Mouse (Mus musculus) gastrocnemius, postnatal 10 days (tissue): ENCODE data around the gene Gm48551. TPM values are rescaled to one million over a fixed set of nuclear protein-coding genes. Genes with fewer than 3 reads are reported as not detected.

Source experiments
- DNase-seq: peaks from one replicate; pipeline ENCODE4 v3.0.0; 2021; ENCODE audit warnings: mixed read lengths
- microRNA-seq, 2 experiments: library from miRNA; unstranded; fragments of <30 nt; microRNA quantifications; one replicate each; pipeline ENCODE4 v1.2.0; 2021
- total RNA-seq, 2 experiments: library from RNA; stranded (reverse); gene quantifications; 2 replicates each; pipeline ENCODE4 v1.2.3; 2021

The Gm48551 gene
- total RNA-seq, 2 experiments from 2014 or later: 0.40 to 0.45 TPM

DNA sequence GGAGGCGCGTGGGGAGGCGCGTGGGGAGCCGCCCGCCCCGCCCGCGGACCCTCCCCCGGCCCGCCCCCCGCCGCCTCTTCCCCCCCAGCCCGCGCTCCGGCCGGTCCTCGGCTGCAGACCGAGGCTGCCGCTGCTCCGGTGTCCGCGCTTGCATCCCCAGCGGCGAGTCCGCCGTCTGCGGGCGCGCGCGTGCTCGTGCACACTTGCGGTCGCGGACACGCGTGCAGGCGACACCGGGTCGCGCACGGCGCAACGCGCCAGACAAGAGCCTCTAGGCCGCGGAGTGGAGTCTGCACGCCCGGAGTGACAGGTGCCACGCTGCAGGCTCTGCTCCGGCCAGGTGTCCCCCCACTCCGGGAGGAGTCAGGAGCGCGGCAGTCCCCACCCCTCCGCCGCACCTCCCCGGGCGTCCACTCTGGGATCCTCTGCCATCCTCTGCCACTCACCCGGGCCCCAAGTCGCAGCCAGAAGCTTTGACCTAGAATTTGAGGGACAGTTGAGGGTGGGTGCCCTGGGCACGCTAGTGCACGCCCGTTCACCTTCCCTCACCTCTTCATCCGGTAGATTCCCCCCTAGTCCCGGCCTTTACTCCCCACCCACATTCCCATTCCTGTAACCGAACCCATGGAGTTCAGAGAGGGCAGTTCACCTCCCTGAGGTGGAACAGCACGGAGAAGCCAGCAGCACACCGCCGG is 46.7 kb downstream of the Gm48551 start:
- peak; percentile 69 for DNase-seq

DNA sequence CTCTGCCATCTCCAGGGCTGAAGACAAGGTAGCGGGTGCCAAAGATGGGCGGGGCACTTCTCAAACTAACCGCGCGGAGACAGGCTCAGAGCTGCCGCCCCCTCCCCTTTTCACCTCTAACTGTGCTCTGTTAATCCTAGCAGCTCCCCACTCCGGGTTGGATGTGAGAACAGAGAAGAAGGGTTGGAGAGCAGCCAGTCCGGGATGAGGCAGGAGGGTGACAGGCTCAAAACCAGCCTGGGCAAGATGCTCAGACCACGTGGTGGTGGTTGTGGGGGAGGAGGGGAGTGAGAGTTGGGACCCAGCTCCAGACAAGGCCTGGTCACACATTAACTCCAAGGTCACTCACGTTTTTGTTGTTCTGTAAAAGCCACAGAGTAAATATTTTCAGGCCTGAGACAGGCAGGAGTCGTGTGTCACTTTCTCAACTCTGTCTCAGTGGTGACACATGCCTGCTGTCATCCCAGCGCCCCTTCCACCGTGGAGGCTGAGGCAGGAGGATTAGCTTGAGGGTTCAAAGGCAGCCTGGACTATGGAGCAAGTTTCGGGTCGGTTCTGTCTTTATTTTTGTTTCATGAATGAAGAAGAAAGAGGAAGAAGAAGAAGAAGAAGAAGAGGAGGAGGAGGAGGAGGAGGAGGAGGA is 47.4 kb downstream of the Gm48551 start:
- peak; percentile 36 for DNase-seq

- peak; percentile 28 for DNase-seq
Measured at GRCm38 (mm10) chr10:81432169-81432867, 48.1 kb downstream of the Gm48551 start.

GRCm38 (mm10) chr10:81432868-81433262 is 48.6 kb downstream of the Gm48551 start:
- peak; percentile 88 for DNase-seq

DNA sequence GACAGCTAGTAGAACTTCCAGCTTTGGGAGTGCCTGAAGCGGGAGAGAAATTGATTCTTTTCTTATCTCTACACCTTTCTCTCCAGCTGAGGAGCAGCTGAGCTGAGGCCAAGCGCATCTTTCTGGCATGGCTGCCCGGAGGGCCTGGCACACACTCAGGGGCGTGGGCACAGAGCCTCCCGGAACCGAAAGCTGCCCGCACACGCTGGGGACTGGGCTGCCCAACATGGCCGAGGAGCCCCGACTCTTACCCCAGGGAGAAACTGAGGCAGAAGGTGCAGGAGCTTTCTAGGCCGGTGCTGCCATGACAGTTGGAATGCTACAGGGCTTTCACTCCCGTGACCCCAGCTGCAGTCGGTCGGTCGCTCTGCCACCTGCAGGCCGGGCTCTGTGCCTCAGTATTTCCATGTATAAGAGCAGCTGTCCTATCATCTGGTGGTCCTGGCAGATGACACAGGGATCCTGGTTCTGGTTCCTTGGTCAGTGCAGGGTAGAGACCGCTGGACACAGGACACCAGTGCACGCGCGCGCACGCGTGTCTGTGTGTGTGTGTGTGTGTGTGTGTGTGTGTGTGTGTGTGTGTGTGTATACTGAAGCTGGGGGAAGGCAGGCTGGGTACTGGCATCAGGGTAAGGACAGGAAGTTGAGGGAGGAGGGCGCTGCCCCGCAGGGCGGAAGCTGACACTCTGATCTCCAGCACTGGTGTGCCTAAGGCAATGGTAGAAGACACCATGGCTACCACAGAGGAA is 49.4 kb downstream of the Gm48551 start:
- peak; percentile 49 for DNase-seq

- DNase-seq: no peak
Measured at GRCm38 (mm10) chr10:81434361-81435263, 50.3 kb downstream of the Gm48551 start.

GRCm38 (mm10) chr10:81435436-81435835 is 51.2 kb downstream of the Gm48551 start:
- peak; percentile 85 for DNase-seq

DNA sequence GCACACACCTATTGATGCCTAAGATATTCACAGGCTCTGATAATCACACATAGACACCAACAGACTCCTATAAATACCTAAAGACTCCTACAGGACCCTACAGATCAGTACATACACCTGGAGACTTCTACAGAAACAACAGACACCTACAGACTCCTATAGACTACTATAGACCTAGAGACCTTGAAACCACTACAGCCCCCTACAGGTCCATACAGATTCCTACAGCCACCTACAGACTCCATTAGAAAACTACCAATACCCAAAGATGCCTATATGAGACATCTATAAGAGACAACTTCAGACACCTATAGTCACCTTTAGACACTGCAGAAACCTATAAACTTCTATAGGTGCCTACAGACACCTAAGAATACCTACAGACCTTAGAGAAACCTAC is 56.8 kb downstream of the Gm48551 start:
- no peak for DNase-seq

Small RNA genes lying within 50 kb of the gene (microRNA-seq; reads per million reads assigned to microRNA genes)
- gene Mir1191b: 1.3 to 1.6 reads per million in 2 experiments
- 0 reads per million in 2 experiments for gene Mir6913

Other genes with a start within 250 kb of the Gm48551 start
- 10 to 100 TPM; 29.2 to 35.9 TPM for gene Zbtb7a, start 249.2 kb upstream of the Gm48551 start, total RNA-seq
- 10 to 100 TPM; 10.7 to 13.8 TPM for gene Pias4, start 216.5 kb upstream of the Gm48551 start, total RNA-seq
- gene Eef2, start 207.8 kb upstream of the Gm48551 start, total RNA-seq: 1,000 to 10,000 TPM in 1 of 2 experiments, 100 to 1,000 TPM in 1; 974 to 1,018 TPM
- gene Dapk3, start 201.5 kb upstream of the Gm48551 start, total RNA-seq: 10 to 100 TPM; 29.8 to 30.4 TPM
- gene 4930442H23Rik, start 200.6 kb upstream of the Gm48551 start, total RNA-seq: not detected
- 1 to 10 TPM; 1.7 to 1.8 TPM for gene Nmrk2, start 182.4 kb upstream of the Gm48551 start, total RNA-seq
- under 1 TPM; 0.40 to 0.43 TPM for gene Atcay, start 153.6 kb upstream of the Gm48551 start, total RNA-seq
- 1 to 10 TPM; 2.1 to 3.5 TPM for gene Zfr2, start 151.3 kb upstream of the Gm48551 start, total RNA-seq
- gene Matk, start 131.5 kb upstream of the Gm48551 start, total RNA-seq: 1 to 10 TPM in 1 of 2 experiments, under 1 TPM in 1; 0.70 to 1.3 TPM
- 100 to 1,000 TPM in 1 of 2 experiments, 10 to 100 TPM in 1; 93.7 to 108 TPM for gene Mrpl54, start 117.5 kb upstream of the Gm48551 start, total RNA-seq
- 10 to 100 TPM; 61.6 to 63.5 TPM for gene Apba3, start 117.5 kb upstream of the Gm48551 start, total RNA-seq
- under 1 TPM; 0.14 to 0.36 TPM for gene Tjp3, start 92.9 kb upstream of the Gm48551 start, total RNA-seq
- 10 to 100 TPM; 24.0 to 30.8 TPM for gene Pip5k1c, start 91.5 kb upstream of the Gm48551 start, total RNA-seq
- gene Cactin, start 63.4 kb upstream of the Gm48551 start, total RNA-seq: 10 to 100 TPM; 11.0 to 14.5 TPM
- 1 to 10 TPM; 2.3 to 3.8 TPM for gene Tbxa2r, start 55.7 kb upstream of the Gm48551 start, total RNA-seq
- gene Gipc3, start 41.2 kb upstream of the Gm48551 start, total RNA-seq: 1 to 10 TPM in 1 of 2 experiments, under 1 TPM in 1; 0.96 to 1.3 TPM
- gene Hmg20b, start 34.0 kb upstream of the Gm48551 start, total RNA-seq: 10 to 100 TPM; 26.8 to 41.9 TPM
- gene Mfsd12, start 27.0 kb upstream of the Gm48551 start, total RNA-seq: 1 to 10 TPM; 4.5 to 7.5 TPM
- gene 4930404N11Rik, start 18.6 kb upstream of the Gm48551 start, total RNA-seq: 1 to 10 TPM in 1 of 2 experiments, under 1 TPM in 1; 0.85 to 1.4 TPM
- 10 to 100 TPM; 17.6 to 24.1 TPM for gene Fzr1, start 6.0 kb upstream of the Gm48551 start, total RNA-seq
- gene Dohh, start within 50 bp of the Gm48551 start, total RNA-seq: 10 to 100 TPM; 40.3 to 46.7 TPM
- gene Gm48552, start 4.5 kb downstream of the Gm48551 start, total RNA-seq: 1 to 10 TPM in 1 of 2 experiments, under 1 TPM in 1; 0.33 to 2.0 TPM
- under 1 TPM in 1 of 2 experiments, not detected in 1; 0.65 TPM for gene Smim24, start 8.6 kb downstream of the Gm48551 start, total RNA-seq
- 100 to 1,000 TPM; 329 to 332 TPM for gene Nfic, start 71.2 kb downstream of the Gm48551 start, total RNA-seq
- gene Celf5, start 98.2 kb downstream of the Gm48551 start, total RNA-seq: under 1 TPM; 0.38 to 0.99 TPM
- 10 to 100 TPM; 45.9 to 48.2 TPM for gene Ncln, start 111.9 kb downstream of the Gm48551 start, total RNA-seq
- gene S1pr4, start 115.7 kb downstream of the Gm48551 start, total RNA-seq: under 1 TPM; 0.56 to 0.61 TPM
- gene Gna15, start 139.8 kb downstream of the Gm48551 start, total RNA-seq: under 1 TPM; 0.47 to 0.77 TPM
- gene Gna11, start 160.7 kb downstream of the Gm48551 start, total RNA-seq: 10 to 100 TPM; 40.6 to 44.8 TPM
- gene Aes, start 175.0 kb downstream of the Gm48551 start, total RNA-seq: 100 to 1,000 TPM; 614 to 667 TPM
- gene Tle2, start 190.1 kb downstream of the Gm48551 start, total RNA-seq: 1 to 10 TPM; 4.4 to 9.4 TPM
- 1 to 10 TPM; 2.2 to 3.1 TPM for gene Tle6, start 216.6 kb downstream of the Gm48551 start, total RNA-seq
- gene BC025920, start 221.8 kb downstream of the Gm48551 start, total RNA-seq: 1 to 10 TPM; 1.6 to 1.8 TPM
- gene Sirt6, start 243.3 kb downstream of the Gm48551 start, total RNA-seq: 1 to 10 TPM; 7.3 to 9.7 TPM
- gene Ankrd24, start 244.1 kb downstream of the Gm48551 start, total RNA-seq: 10 to 100 TPM; 13.0 to 18.4 TPM